Mouse (Mus musculus) brain, embryonic 14.5 days (tissue): ENCODE results near the gene Mrc1.

Experiments used
- CTCF ChIP-seq: fragments of 200-500 bp; IDR thresholded peaks from 2 replicates; pipeline ENCODE4 v1.5.1; 2012; ENCODE audit warnings: inconsistent platforms, mild to moderate bottlenecking, moderate library complexity, borderline replicate concordance; ENCODE audit not compliant: insufficient read depth, insufficient read length; ENCODE audit errors: extremely low read depth
- POLR2A ChIP-seq: fragments of 200-500 bp; IDR thresholded peaks from 2 replicates; pipeline ENCODE4 v1.6.1; 2012; ENCODE audit warnings: mild to moderate bottlenecking, inconsistent platforms, borderline replicate concordance; ENCODE audit not compliant: poor library complexity, insufficient read depth, insufficient read length, severe bottlenecking; ENCODE audit errors: extremely low read depth

DNA sequence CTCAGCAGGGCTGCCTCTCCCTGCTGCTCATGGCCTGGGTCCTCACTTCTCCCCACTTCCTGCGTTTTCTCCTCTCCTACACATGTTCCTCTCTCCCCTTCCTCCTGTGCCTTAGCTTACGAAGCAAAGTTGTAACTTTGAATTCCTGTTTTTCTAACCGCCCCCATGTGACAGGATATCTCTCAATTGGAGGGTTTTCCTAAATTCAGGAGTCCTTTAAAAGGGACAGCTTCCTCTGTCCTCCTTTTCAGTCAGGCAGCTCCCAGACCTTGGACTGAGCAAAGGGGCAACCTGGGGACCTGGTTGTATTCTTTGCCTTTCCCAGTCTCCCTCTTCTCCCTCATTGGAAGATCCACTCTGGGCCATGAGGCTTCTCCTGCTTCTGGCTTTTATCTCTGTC lies at the start of gene Mrc1:
- TF ChIP-seq CTCF = no peak
- no peak for TF ChIP-seq POLR2A
